Mouse (Mus musculus): Measurements from ENCODE around the gene I830077J02Rik.
"Not testable (repeated sequence)": the region's sequence is repeated elsewhere in the genome, so short reads cannot be mapped to it uniquely, and the experiment has no call there.

Gene I830077J02Rik

DNA sequence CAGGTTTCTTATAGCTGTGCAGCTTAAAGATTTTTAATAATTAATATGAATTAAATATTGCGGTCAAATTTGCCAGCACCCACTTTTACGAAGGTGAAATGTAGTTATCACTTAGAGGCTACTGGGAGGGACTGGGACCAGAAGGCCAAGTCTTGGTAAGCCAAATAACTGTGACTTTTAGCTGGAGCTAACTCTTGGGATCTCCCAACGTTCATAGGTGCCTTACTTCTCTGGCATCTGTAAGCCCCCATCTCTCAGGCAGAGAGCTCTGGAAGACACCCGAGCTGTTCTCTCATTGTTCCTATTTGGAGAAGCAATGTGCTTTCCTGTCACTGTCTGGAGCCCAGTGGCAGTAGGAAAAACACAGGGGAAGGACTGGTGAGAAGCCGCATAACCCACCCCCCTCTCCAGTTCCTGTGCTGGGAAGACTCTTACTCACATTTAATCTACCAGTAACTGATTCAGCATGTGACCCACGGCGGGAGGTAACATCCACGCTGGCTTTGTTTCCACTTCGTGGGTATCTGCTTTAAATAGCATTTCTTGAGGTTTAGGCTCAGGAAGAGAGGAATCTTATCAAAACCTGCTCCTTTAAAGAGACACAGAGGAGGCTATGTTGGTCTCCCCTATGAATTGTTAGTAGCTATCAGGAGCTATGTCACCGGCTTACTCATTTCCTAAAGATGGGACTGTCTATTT, 14.7 kb downstream of the I830077J02Rik start:
- no peak for DNase-seq (ENCODE audit: low spot score)

DNA sequence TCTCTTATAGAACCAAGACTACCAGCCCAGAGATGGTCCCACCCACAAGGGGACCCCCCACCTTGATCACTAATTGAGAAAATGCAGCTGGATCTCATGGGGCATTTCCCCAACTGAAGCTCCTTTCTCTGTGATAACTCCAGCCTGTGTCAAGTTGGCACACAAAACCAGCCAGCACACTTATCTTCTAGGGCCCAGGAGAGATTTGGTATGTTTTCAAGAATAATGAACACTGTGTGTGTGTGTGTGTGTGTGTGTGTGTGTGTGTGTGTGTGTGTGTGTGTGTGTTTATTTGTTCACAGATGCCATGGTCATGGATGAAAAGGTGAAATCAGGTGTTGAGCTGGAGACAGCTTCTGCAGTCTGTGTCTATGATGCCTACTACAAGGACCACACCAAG, 16.0 kb downstream of the I830077J02Rik start:
- DNase-seq (ENCODE audit: low spot score), result not testable (repeated sequence)

DNA sequence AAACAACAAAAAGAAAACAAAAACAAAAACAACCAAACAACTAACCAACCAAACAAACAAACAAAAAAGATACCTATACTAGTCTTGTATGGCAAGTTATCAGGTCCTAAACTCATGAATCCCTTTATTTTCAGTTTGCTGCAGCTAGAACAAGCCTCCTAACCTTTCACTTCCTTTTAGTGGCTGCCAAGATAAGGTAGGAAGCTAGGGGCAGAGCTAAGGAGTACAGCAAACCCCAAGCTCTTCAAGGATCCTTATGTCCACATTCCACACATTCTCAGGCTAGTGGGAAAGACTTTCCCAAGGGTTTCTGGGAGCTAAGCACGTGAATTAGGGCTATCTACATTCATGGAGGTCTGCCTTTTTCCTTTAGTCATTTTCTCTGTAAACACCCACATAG, 17.2 kb downstream of the I830077J02Rik start:
- DNase-seq (ENCODE audit: low spot score), result no peak

DNA sequence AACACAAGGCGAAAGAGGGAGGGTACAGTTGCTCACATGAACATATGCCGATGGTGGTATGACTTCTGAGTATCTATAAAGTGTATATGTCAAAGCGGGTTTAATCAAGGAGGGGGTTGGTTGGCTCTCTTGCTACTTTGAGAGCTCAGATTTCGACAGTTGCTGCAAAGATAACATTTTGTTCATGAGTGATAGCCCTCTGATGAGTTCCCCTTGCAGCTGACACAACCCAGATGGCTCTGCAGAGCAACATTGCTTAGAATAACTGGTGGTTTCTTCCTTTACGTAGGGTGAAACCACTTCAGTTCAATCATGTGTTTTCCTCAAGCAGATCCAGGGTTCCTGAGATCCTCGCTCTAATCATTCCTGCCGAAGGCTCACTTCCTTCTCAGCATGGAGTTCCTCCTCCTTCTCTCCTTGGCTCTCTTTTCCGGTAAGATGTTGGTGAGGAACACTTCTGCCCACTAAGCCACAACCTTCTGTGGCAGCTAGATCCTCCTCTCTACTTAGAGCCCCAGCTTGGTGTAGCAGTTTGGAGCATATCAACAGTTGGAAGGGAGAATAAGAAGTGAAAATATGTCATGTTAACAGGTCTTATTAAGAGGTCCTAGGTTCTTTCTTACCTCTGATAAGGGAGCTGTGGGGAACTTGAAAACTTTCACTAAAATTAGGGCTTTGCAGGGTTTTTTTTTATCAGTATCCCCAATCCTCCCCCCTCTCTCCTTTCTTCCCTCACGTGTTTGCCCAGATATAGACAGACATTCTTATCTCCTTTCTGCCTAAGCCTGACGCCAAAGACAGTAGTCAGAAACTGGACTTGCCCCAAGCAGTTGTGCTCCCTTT, 18.4 kb downstream of the I830077J02Rik start:
- DNase-seq (ENCODE audit: low spot score), result no peak

DNA sequence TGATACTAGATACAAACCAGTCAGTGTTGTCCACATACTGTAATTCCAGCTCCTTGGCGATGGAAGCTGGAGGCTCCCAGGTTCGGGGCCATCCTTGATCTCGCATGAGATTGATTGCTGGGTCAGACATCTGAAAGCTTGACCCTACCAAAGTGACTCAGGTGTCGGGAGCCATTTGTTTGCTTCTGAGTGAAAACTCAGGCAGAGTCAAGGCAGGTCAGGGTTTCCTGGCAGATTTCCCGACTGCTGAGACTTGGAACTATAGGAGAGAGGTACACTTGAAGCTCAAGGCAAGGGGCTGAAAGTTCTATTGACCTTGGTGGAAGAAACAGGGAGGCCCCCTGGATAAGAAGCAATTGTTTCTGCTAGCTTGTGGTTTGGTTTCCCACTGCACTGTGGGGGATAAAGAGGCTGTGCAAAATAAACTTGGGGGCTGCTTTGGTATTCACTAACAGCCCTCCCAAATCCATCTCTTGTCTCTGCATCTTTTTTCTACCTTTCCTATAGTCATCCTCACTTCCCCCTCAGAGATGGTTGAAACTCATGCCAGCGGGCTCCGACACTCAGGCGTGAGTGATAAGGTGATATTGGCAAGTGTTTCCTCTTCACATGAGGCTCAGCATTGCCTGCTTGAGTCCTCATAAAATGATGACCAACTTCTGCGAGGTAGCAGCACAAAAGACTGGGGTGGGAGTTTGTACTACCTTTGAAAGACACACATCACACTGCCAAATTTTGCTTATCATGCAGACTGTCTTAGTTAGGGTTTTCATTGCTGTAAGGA, 20.2 kb downstream of the I830077J02Rik start:
- DNase-seq (ENCODE audit: low spot score), result no peak

DNA sequence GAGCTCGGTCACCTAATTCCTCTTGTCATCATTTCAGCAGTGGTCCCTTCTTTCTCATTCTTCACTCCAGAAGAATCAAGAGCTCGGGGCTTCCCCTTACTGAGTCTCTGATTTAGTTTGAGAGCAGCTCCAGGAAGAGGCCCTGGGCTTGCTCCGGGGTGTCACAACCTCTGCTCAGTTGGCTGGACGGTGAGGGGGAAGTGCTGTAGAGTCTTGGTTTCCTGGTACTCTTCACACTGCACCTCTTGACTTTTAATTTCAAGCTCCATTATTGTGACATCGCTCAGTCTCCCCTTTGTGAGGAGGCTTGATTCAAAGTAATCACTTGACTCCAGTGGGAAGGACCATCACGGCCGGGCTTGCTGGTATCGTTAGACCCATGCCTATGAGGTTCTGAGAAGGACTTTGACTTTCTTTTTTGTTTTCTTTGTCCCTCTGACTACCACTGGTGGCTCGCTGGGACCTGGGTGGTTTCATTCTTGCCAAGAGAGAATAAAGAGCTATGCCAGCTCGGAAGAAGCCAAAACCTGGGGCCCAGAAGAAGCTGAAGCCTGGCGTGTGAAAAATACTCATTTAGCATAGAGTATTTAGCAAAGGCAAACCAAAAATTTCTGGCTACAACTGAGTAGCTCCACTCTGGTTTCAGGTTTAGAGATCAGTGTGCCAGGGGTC, 21.8 kb downstream of the I830077J02Rik start:
- no peak for DNase-seq (ENCODE audit: low spot score)

DNA sequence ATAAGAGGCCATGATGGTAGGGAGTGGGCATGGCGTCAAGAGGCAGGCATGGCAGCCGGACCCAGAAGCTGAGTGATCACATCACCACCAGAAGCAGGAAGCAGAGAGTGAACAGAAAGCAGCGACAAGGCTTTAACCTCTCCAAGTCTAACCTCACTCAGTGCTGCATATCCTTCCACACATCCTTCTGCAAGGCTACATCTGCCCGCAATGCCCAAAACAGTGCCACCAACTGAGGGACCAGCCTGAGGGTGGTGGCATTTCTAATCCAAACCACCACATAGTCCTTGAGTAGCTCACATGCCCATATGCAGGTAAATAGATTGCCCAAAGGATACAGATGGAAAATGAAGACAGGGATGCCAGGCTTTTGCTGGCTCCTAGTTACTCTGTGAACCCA, 23.5 kb downstream of the I830077J02Rik start:
- no peak for DNase-seq (ENCODE audit: low spot score)

DNA sequence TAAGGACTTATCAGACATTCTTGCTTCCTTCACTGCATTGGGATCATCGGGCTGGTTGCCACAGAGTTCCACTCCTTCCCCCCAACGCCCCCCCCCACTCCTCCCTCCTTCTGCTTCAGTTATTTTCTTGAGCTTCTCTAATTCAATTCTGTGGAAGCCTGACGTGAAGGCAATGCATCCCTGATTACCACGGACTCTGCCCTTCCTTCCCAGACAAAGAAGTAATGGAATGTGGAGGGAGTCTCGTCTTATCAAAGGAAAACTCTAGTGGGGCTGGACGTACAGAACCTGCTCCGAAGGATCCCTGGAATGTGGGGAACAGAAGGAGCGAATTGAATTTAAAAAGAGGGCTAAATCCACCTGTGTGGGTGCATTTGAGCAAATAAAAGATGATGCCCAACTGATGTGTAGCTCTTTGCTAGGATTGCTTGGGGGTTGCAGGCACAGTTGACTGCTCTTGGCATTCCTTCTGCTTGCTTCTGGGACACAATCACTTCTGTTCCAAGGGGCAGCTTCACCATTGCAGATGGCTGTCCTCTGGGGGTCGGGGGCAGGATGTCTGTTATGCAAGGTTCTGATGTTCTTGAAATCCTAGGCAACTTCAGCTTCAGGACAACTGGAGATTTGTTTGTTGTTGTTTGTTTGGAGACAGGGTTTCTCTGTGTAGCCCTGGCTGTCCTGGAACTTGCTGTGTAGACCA, 24.4 kb downstream of the I830077J02Rik start:
- DNase-seq (ENCODE audit: low spot score), result no peak

DNA sequence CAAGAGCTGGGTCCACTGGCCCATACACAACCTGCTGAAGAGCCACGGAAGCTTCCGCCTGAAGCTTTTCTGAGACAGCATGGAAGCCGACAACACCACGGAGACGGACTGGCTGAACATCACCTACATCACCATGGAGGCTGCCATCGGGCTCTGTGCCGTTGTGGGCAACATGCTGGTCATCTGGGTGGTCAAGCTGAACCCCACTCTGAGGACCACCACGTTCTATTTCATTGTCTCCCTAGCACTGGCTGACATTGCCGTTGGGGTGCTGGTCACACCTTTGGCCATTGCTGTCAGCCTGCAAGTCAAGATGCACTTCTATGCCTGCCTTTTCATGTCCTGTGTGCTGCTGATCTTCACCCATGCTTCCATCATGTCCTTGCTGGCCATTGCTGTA, 27.7 kb downstream of the I830077J02Rik start:
- DNase-seq (ENCODE audit: low spot score), result no peak

DNA sequence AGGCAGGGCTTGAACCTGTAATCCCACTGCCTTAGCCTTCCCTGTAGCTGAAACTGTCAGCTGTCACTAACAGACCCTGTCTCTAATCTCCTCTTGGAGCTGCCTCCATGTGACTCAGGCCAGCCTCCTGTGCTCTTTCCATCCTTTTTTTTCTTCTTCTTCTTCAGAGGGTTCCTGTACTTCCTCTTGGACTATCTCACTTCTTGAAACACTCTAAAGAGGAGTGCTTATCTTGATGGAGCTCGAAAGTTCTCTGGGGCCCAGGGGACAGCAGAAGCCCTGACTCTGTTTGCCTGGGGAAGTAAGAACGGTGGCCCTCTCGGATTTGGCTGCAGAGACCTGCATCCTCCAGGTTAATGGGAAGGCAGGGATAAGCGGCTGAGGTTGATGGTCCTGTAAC, 28.3 kb downstream of the I830077J02Rik start:
- DNase-seq (ENCODE audit: low spot score), result no peak

DNA sequence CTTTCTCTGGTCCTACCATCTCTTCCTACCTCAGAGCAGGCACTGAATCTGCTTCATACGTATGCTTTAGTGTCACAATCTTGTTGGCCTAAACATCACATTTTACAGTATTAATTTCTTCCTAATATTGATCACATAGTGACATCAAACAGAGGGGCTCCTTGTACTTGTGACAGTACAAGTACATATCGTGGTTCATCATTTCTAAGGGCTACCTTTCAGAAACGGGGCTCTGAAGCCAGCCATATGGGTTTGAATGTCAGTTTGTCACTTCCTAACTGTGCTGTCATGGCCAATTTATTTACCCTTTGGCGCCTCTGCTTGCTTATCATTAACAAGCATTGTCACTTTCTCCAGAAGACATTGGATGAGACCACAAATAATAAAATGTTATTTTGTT, 31.0 kb downstream of the I830077J02Rik start:
- DNase-seq (ENCODE audit: low spot score), result no peak

DNA sequence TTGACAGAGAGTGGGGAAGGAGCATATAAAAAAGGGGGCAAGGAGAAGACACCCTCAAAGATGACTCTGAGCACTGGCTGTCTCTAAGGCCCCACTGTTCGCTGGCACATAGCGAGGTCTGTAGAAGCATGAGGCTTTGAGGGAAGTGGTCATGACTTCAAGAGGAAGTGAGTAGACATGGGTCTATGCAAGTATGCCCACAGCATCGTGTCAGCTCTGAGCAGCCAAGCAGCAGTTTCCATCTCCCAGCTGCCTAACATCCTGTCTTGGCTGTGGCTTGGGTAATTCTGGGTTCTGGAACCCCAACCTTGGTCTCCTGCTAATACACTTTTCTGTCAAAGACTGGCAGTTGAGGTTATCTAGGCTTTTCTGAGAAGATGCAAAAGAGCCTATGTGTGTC, 31.7 kb downstream of the I830077J02Rik start:
- DNase-seq (ENCODE audit: low spot score), result no peak

DNA sequence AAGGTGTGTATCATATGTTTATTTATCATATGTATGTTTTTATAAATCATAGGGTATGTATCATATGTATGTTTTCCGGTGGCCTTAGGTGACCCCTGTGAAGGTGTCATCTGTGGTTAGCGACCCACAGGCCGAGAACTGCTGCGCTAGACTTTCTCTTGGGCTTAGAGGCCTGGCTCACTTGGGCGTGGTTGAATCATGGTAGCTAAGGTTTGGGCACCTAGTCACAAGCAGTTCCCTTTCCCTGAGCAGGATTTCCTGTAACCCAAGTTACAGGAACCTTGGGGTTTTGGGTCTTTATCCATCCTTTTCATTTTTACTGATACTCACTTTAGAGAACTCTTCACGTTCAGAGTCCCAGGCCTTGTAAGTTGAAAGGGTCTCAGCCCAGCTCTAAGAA, 32.2 kb downstream of the I830077J02Rik start:
- DNase-seq (ENCODE audit: low spot score), result no peak

DNA sequence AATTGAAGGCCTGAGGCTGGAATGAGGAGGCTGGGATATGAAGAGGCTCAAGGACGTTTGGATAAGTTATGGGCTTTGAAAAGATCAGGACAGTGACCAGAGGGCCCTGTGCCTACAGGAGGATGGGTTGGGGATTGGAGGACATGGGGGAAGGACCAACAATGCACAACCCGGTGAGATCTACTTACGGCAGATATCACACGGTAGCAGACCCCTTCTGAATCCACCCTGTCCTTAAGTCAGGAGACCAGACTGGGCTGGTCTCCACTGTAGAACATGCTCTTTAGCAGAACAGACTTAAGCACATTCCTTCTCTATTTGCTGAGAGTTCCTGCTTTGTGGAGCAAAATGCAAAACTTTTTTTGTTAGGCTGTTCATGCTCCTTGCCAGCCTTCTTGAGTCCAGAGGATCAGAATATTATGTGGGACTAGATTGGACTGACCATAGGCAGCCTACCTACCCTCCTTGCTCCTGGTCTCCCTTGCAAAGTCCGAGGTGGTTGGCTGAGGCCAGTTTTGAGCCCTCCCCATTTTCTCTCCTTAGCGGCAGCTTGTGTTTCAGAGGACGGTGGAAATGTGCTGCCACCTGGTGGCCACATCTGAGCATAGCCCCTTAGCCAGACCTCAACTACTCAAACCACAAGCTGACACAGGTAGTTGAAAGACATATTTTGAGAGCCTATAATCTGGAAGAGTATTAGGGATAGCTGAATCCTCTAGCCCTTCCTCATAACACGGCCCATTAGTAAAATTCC, 32.9 kb downstream of the I830077J02Rik start:
- peak; percentile 81 for DNase-seq (ENCODE audit: low spot score)

DNA sequence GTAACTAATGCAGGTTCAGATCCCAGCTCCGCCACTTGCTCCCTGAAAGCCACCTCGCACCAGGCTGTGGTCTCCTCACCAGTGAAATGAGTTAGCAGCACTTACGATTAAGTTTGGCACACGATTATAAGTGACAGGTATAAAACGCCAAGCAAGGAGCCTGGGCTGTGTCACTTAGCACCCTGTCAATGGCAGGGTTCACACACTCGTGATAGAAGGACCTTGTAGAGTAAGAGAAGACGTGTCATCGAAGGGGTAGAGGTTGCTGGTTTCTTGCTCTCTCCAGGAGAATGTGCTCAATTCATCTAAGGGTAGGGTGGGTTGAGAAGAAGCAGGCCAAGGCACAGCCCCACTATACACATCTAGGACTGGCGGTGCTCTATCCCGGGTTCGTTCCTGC, 33.6 kb downstream of the I830077J02Rik start:
- no peak for DNase-seq (ENCODE audit: low spot score)

DNA sequence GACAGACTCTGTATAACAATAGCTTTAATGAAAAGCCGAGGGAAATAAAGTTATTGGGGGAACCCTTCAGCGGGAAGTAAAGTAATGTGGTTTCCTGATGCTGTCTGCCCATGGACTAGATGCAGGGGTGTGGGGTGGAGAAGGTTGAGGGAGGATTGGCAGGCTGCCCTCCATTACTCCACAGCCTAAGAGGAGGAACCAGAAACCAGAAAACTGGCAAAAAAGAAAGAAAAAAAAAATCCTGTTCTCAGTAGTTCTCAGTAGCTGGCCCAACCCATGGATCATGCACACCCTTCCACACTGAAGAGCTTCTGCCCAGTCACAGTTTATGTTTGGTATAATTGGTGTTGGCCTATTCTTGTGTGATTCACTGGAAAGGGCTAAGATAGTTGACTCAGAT, 34.1 kb downstream of the I830077J02Rik start:
- peak; percentile 24 for DNase-seq (ENCODE audit: low spot score)

DNA sequence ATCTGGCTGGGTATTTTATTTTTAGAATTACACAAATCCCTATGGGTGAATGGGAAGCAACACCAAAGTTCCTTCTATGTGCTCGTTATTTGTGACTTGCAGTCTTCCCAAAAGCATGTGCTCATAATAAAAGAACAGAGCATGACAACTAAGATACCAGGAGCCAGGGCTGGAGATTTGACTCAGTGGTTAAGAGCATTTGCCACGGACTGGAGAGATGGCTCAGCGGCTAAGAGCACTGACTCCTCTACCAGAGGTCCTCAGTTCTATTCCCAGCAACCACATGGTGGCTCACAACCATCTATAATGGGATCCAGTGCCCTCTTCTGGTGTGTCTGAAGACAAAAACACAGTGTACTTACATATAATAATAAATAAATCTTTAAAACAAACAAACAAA, 35.7 kb downstream of the I830077J02Rik start:
- no peak for DNase-seq (ENCODE audit: low spot score)

DNA sequence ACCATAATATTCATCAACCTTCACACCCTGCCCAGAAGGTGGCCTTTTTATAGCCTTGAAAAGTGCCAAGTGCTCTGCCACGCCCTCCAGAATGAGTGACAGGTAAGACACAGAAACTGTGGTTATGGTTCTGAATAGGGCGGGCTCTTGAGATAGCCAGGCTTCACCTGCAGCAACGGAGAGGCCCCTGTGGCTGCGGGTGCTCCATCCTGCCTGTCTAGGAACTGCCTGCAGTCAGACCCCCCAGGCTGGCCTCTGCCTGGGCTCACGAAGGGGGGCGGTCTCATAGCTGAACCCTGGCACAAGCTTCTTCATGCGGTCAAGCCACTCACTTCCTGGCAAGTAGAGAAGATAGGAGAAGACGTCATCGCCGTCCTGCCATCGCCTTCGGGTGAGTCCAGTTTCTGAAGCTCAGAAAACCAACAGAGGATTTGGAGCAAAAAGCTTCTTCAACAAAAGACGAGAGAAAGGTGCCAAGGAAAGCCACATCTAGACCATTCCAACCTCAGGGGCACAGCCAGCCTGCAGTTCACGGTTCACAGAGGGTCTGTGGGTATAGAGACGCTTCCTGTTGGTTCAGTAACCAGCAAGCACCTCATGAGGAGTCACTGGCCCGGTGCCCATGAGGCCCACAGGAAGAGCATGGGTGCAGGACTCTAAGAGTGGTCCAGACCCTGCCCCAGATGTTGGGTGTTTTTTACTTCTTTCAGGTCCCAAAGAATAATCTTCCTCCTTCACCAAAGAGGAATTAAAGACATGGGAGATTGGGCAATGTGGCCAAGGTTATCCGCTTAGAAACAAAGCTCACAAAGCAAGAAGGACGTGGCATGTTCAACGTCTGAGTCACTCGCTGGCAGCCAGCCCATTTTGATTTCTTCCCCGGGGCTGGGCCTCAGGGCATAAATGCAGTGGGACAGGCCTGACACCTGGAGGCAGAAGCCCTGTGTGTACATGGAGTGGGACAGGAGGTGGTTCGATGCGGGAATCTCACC, 37.6 kb downstream of the I830077J02Rik start:
- DNase-seq (ENCODE audit: low spot score), result peak; percentile 90

DNA sequence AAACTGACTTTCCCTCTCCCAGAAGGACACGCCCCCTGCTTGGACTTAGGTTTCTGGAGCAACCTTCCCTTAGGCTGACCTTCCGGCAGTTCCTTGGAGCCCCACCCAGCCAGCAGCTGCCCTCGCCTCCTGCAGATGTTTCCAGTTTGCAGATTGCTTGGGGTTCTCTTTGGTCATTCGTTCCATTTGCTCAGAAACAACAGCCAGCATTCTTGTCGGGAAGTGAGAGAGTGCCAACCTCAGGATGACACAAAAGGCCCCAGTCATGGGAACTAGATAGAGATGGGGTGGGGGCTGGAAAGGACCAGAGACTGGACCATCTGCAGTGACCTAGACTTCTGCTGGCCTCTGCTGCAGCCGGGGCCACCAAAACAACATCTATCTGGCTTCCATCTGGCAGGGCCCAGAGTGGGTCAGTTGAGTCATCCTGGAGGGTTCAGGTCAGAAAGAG, 38.5 kb downstream of the I830077J02Rik start:
- peak; percentile 21 for DNase-seq (ENCODE audit: low spot score)
